Mouse (Mus musculus) layer of hippocampus, adult 9-11 months (tissue): Measurements from ENCODE around the gene Fyb.

Experiments
- DNase-seq: peaks from one replicate; pipeline ENCODE4 v3.0.0; 2022

Fyb gene

DNA sequence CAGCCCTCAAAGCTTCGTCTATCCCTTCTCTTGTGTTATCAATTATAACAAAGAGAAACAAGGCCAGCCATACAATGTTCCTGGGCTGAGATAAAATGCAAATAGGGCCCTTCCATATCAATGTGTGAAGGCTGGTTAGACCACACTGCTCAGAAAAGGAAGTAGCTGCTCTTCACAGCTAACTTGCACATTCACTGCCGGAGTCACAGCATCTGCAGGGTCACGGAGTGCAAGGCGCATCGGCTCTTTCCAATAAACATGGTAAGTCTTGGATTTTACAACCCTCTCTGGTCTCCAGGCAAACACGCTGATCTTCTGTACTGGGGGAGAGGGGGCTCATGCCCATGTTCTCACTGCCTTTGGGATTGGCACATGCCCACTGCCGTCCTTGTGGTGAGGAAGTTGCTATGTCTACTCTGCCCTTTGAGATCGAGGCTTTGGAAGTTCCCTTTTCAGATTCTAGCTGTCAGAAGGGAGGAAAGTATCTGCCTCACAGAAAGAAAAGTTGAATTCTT lies at the start of gene Fyb:
TSS of gene Fyb (plus strand) at position 201 of the 515 bp plus-strand sequence.
- DNase-seq: peak; percentile 8

DNA sequence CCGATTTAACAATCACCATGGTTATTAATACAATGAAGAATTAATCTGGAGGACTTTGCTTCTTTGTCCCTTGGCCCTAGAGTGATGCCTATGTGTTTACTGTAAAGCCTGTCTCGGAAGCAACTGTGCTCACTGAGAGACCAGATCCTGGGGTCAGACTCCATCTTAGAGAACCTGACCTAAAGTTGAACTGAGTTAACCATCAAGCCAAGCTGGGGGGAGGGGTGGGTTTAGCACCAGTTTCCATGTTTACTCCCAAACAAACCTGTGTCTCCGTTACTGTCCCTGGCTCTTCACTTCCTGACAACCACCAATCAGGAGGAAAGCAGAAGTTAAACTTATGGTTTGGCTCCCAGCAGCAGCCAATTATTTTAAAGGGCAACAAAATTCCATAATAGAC lies 39.1 kb upstream of the Fyb start:
- no peak for DNase-seq

DNA sequence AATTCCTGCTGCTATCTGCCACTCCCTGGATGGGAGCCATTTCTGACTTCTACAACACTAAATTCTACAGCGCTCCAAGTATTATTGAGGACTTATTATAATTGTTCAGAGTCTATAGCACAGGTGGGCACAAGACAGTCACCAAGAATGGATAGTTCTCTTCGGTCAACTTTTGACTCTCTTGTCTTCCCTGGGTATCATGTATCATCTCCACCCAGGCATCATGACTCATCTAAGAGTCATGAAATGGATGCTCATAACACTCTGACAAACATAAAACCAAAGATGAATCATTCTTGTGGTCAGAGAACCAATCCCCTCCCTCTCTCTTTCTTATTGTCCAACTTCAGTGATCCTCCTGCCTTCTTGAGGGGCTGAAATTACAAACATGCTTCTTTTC lies 30.3 kb upstream of the Fyb start:
- DNase-seq: no peak

DNA sequence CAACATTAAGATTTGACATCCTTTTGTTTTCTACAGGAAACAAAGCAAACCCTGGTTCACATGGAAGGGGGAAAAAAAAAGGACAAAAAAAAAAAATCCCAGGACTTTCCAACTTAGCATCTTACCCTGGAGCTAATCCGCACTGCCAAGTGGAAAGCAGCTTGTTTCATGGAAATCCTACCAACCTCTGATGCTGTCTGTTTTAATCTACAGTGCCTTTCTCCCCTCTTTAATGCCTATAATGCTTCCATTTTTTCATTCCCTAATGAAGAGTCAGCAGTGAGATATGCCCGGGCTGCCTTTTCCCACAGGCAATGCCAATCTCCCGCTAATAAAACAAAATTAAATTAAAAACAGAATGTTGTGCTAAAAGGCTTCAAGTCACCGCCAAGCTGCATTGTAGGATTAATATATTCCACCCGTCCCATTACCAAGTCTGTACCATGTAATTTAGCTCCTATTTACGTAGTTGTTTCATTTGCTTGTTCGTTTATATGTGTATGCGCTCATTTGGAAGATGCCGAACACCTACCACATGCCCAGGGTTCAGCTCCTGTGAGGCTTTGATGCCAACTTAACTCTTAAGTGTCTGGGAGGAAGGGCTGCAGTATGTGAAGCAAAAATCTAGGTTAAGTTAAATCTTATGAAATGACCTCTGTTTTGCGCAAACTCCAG lies 24.1 kb upstream of the Fyb start:
- no peak for DNase-seq

DNA sequence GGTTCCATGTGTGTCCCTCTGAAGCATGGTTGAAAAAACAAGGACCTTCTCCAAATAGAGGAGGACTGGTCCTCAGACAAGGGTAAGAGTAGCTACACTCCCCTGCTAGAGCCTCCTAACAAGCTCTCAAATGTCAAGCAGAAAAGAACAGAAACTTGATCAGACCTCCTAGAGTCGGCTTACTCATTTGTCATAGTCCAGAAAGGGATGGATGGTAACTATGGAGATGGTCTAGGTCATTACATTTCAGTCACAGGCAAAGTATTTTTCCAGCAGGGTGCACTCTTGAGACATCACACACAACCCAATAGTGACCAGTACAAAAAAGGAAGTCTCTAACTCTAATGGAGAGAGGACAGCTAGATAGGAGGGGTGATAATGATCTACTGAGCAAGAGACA lies 21.9 kb upstream of the Fyb start:
- DNase-seq: peak; percentile 31

DNA sequence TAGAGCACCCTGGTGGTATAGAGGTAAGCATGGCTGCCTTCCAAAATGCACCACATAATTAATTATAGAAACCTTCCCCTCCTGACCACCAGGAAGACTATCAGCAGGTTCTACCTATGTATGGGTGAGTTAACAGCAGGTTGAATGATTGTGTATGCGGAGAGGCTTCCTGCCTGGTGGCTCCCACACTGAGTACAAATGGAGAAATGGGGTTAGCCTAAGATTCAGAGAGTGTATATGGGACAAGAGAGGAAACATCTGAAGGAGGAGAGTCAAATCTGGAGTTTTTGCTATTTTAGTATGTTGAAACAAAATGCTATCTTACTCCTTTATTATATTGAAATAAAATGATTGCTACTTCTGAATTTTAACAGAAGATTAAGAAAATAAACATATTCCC lies 5.1 kb upstream of the Fyb start:
- DNase-seq: no peak

DNA sequence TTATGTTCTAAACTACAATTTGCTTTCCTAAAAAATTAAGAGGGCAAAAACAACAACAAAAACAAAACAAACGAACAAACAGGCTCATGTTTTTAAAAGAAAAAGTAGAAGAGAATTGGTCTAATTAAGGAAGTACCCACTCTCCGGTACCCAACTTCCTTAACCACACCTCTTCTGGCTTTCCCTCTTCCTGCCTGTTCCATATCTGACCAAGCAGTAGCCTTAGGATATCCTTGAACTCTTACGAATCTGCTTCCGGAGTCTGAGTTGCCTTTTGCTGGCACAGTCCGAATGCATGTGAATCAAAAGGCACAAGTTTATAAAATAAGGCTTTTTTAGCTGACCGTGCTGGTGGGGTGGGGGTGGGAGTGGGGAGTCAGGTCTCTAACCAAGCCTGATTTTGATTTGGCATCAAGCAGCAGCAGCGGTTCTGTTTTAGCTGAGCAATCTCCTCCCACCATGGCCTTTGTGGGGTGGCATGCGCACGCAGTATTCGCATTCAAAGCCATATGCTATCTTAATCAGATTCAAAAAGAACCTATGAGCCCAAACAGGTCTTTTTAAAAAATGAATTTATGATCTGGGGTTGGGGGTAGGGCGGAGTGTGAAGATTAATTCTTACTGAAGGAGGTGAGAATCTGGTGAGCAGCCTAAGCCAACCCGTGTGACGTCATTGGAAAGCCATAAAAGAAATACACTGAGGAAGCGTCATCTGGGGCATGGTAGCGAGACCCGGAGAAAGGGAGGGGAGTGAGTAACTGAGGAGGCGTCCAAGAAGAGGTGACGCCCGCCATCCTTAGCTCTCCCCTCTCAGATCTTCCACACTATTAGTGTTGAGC lies 3.0 kb upstream of the Fyb start:
- no peak for DNase-seq

DNA sequence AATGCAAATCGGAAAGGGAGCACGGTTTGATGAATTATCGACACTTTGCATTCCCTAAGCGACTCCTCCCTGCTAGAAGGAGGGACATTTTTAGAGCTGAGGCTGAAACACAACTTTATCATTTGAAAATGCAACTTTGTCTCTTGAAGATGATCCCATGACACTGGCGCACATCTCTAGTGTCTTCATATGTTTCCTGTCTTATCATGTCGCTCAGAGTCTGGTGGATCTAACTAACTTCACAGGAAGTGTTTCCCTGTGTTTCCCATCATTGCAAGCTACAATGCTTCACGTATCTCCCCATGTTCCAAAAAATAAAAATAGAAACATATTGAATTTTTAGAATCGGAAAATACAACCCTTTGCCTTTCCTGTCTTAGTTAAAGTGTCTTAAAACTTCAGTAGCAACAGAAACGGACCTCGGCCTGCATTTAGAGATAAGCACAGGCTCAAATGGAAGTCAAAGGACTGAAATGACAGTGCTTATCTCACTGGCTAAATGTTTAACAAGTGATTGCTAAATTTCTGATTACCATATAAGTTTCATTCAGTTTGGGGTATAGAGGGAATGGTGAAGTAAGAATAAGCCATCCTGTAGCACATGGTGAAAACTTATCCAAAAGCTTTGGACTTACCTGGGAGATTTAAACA lies 2.0 kb upstream of the Fyb start:
- no peak for DNase-seq

DNA sequence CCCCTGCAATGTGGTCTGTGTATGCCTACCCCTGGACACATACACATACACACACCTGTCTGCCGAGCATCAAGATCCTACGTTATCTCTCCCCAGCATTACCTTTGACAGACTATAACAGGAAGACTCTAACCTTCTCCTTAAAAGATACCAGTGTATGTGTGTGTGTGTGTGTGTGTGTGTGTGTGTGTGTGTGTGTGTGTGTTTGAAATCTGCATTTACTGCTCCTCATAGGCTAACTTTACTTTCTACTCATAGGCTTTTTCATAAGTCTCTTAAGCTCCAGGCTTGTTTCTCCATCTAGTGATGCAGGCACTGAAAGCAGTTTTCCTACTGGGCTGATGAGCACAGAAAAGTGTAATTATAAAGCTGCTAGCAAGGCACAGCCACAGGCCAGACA lies 2.1 kb downstream of the Fyb start:
- no peak for DNase-seq

DNA sequence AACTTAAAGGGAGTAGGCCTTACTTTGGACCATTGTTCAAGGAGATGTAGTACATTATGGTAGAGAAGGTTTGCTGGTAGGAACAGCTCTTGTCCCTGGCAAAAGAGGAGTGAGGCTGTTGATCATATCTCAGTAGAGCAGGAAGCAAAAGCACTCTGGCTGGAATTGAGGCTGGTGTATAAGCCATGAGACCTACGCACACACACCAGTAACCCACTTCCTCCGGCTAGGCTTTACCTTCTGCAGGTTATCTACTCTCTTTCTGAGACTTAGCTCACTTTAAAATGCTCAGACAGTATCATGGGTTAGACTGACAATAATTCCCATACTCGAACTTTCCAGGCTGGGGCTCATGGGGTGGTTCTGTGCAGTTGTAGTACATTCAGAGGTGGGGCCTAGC lies 2.7 kb downstream of the Fyb start:
- DNase-seq: no peak

DNA sequence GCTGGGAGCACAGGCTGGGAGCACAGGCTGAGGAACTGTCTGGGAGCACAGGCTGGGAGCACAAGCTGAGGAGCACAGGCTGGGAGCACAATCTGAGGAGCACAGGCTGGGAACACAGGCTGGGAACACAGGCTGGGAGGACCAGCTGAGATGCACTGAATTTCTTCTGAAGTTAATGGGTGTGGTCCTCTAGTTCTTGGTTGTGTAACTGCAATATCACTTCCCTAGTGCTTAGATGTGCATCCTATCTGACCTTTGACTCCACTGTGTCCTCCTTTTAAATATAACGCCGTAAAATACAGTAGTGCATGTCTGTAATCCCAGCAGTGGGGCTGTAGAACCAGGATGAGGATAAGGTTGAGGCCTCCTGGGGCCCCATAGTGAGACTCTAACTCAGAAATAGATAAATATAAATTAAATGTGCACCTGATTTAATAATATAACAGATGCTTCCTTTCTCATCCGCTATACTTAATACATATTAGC lies 11.2 kb downstream of the Fyb start:
- no peak for DNase-seq

DNA sequence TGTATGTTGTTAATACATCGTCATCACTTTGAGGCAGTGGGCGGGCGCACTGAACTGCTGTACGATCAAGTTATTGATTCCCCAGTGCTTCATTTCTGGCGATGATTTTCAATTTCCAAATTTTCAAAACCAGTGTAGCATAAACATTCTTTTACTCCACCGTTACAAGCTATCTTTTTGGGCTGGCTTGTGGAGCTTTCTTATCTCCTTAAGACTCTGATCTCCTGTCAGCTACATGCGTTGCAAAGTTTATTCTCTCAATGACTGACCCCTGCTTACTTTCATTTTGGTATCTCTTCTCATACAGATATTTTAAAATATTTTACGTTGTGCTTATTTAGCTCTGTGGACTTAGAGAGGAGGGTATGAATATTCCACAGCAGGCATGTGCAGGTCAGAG lies 11.9 kb downstream of the Fyb start:
- DNase-seq: no peak

DNA sequence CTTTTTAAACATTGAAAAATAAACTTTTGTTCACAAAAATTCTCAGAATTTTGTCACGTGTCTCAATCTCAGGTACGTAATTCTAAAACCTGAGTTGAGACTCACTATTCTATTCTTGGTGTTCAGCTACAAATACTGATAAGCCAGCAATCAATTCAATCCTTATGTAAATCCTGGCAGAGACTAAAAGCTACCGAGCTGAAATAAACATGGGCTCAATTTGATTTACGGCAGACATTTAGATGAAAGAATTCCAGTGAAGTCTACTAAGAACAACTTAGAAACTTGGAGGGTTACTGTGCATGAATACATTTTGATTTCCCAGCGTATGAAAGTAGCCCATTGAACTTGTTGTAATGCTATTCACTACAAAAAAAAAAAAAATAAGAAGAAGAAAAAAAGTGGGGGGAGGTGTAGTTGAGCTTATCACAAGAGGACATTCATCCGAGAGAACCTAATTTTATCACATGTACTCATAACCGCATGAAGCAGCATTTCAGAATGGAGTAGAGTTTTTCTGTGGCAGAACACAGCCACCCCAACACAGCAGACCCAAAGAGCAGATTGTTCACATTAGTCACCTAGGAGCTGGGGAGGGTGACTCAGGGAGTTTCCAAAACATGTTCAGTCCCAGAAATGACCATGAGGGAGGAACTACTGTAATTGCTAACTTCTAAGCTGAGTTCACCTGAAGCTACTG lies 17.1 kb downstream of the Fyb start:
- no peak for DNase-seq

DNA sequence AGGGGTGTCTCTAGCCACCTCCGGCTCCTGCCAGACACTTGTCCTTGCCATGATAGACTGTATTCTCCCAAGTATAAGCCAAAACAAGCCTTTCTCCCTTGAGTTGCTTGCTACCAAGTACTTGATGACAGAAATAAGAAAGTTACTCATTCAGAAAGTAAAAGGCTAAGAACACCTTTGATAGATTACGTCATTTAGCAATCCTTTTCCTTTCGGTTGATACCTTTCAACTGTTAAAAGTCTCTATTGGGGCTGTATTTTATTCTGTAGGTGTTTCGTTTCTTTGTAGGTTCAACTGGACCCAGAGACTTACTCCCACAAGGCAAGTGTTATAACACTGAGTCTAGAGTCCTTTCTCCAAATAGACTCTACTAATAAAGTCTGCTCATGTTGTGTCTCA lies 26.3 kb downstream of the Fyb start:
- DNase-seq: no peak

DNA sequence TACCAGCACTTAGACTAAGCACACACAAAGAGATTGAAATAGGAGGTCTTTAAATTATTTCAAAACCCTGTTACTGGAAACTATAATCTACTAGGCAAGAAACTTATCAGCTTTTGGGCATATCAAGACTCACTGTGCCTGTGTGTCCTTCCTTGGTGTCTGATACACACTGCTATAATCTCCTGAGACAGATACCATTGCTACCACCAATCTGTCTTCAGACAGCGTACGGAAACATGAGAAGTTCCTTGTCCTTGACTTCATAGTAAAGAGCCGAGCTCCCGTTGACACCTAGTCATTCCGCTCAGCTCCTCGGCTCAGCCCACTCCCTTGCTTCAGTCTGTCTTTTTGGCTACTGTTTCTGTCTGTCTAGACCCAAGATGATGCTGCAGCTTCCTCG lies 29.2 kb downstream of the Fyb start:
- DNase-seq: no peak

DNA sequence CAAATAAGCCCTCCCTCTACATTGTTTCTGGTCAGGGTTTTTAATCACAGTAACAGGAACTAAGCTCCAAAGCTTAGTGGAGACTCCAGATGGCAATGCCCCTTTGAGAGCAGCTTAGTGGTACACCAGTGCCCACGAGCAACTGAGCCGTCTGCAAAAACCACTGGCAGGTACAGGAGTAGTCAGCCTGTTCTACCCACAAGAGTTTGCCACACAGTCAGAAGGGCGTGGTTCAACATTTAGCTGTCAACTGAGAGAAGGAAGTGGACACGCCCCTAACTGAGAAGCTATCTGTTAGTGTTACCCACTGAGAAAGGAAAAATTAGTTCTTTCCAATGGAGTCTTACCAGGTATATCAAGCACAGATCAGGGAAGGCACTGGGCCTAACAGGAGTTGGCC lies 32.1 kb downstream of the Fyb start:
- DNase-seq: no peak

DNA sequence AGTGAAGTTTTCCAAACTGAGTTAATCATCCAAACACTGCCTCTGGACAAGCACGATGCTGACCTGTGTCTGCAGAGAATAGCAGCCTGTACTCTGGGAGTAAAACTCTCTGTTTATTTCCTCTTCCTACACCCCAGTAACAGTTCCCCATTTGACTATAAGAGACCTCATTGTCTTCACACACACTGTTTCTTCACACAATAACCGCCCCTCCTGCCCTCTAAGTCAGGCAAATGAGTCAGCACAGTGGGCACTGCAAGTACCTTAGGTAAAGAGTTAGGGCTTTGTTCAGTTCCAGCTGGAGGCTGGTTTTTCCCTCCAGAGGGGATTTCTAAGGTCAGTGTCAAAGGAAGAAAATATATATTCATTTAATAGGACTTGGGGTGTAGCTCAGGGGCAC lies 32.9 kb downstream of the Fyb start:
- DNase-seq: peak; percentile 77

DNA sequence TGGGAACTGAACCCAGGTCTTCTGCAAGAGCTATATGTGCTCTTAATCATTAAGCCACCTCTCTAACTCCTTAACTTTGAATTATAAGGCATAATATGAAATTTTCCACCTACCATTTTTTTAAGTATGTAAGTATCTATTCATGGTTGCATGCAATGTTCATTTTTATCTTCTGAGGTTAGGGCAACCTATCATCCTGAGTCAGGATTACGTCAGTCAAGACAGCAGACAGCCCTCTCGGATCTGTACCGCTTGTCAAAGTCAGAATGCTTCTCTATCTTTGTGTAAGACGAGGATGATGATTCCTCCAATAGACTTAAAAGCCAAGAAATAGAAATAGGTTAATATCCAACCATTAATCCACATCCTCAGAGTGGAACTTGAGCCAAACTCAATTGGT lies 33.6 kb downstream of the Fyb start:
- no peak for DNase-seq

DNA sequence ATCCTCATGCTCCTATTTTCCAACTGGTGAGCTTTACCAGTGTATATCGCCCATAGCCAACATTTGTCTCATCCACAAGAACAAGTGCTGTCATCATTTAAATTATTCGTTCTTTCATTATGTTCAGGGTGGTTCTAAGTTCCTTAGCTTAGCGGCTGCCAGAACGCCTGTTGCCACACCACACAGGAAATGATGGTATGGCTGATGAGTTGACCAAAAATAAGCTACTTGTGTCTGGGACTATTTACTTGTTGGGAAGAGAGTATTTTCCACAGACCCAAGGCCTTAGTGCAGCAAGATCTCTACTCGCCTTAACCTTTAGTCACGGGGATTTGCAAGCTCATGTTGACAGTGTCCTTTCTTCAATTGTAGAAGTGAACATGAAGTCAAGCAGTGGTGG lies 34.3 kb downstream of the Fyb start:
- no peak for DNase-seq

DNA sequence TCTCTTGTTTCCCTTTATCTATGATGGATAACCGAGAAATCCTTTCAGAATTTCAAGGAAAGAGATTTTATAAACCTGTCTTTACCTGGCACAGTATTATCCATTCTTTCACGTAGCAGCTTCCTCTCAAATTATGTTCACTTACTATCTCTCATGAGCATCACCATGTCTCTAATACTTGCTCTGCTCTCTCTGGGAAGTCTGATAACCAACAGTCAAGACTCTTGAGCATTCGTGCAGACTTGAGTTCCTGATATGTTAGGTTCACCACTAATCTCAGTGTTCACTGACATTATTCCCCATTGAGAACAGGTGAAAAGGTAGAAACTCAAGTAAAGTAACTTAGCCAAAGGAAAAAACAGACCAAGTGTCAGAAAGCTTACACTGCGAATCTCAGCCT lies 34.9 kb downstream of the Fyb start:
- no peak for DNase-seq

DNA sequence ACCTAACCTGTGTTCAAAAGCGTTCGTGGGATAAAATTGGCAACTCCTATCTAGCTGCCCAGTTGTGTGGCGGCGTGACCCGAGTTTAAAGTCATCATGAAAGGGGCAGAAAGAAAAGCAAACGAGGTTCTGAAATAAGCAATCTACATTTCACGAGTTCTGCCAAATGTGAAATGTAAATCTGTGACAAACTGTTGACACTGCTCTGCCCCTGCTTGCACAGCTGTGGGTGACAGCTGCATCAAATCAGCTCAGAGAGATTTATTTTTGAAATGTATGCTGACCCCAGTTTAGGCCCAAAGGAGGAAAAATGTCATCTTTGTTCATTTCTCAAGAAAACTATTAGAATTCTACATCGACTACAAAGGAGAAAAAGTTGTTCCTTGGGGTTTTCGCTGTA lies 36.5 kb downstream of the Fyb start:
- no peak for DNase-seq

DNA sequence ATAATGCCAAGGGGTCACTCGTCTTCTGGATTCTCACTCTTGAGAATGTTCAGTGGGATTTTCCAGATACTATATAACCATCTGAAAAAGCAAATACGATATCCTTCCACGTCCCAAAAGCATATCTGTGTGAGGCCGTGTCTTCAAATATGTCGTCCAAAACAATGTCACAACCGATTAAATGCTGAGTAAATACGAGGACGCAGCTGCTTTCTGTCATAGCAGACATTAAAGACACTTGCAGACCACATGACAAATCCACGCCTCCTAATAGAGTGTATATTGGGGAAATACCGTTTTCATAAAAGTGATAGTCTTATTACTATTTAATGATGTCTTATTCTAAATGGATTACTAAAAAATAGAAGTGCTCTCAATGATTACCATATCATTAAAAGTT lies 38.0 kb downstream of the Fyb start:
- no peak for DNase-seq

DNA sequence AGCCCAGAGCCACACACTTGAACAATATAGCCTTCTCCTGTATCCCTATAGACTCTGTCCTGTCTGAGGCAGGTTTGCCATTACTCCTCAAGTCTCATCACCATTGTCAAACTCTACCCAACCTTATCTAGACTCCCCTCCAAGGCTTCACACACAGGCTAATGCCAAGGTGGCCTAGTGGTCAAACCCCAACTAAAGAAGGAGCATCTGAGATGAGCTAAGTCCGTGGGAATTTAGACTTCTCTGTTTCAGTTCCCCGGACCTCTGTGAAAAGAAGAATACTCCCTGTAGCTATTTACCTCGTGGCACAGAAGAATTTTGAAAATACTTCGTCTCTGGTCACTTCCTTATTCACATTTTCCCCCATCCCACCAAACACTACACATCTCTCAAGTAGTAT lies 39.5 kb downstream of the Fyb start:
- DNase-seq: no peak
